In the genomic region with DNA sequence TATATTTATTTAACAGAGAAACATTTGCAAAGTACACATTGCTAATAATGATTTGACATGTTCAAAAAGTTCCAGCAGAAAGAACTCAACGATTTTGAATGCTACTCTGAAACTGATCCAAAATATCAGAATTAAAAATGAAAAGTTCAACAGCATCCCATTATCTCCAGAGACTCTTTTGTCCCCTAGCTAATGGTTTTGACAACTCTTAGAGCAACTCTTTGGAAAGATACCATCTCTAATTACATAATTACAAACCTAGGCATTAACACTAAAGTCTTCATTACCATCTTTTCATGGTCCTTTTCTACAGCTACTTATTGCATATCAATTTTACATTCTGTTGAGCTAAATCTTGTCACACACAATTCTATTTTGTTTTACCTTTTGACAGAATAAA, we compare ENCODE assay signal across 28 mouse cellular contexts.
"Had no signal": no experiment of that assay in that cellular context is flagged by ENCODE, and none has a peak within 500 bp of the region (broad histone marks: within the 10 kb centered on the region; RNA-seq: fewer than 3 reads in every experiment).

No protein-coding gene starts in this region.

- H3K9ac ChIP-seq: heart, embryonic 12.5 days; hindbrain, embryonic 13.5 days; intestine, embryonic 15.5 days; limb, embryonic 13.5 days; limb, embryonic 15.5 days; liver, embryonic 12.5 days; liver, embryonic 14.5 days had no signal

- H3K27me3 ChIP-seq: heart, embryonic 12.5 days; hindbrain, embryonic 13.5 days; intestine, embryonic 15.5 days; limb, embryonic 13.5 days; limb, embryonic 15.5 days; liver, embryonic 12.5 days had no signal

- ATAC-seq: hindbrain, embryonic 16.5 days; inflammation-experienced regulatory T-cells, adult 6 months; intestine, embryonic 15.5 days; intestine, postnatal 0 days; liver, embryonic 12.5 days had no signal

- H3K36me3 ChIP-seq: heart, embryonic 10.5 days; heart, embryonic 12.5 days; hindbrain, embryonic 10.5 days; hindbrain, embryonic 13.5 days; intestine, embryonic 15.5 days; limb, embryonic 13.5 days; limb, embryonic 15.5 days; liver, embryonic 12.5 days had no signal

- H3K4me1 ChIP-seq: heart, embryonic 10.5 days; heart, embryonic 12.5 days; hindbrain, embryonic 10.5 days; hindbrain, embryonic 13.5 days; intestine, embryonic 15.5 days; limb, embryonic 13.5 days; limb, embryonic 15.5 days; liver, embryonic 12.5 days had no signal

- DNase-seq: gastrocnemius, adult 2 months; gastrocnemius, postnatal 10 days; gastrocnemius, postnatal 25 days; heart, adult 18-20 months; heart, postnatal 10 days; heart, postnatal 4 days; kidney, adult 18-20 months; kidney, adult 8-10 months; kidney, postnatal 10 days; kidney, postnatal 25 days; kidney, postnatal 4 days; layer of hippocampus, adult 9-11 months; layer of hippocampus, postnatal 36 days; left cerebral cortex, postnatal 4 days; lung, adult 18-20 months had no signal

- H3K9me3 ChIP-seq: heart, embryonic 10.5 days; hindbrain, embryonic 10.5 days; hindbrain, embryonic 13.5 days; intestine, embryonic 15.5 days; limb, embryonic 13.5 days; limb, embryonic 15.5 days; liver, embryonic 12.5 days had no signal

- H3K4me2 ChIP-seq: heart, embryonic 12.5 days; hindbrain, embryonic 13.5 days; intestine, embryonic 15.5 days; limb, embryonic 13.5 days; limb, embryonic 15.5 days; liver, embryonic 12.5 days had no signal

- H3K27ac ChIP-seq: gastrocnemius, adult 2 months; heart, embryonic 10.5 days; hindbrain, embryonic 10.5 days; hindbrain, embryonic 13.5 days; intestine, embryonic 15.5 days; layer of hippocampus, adult 2 months; limb, embryonic 13.5 days; limb, embryonic 15.5 days; liver, embryonic 12.5 days; liver, embryonic 14.5 days had no signal

- H3K4me3 ChIP-seq: gastrocnemius, adult 2 months; heart, embryonic 10.5 days; heart, embryonic 12.5 days; hindbrain, embryonic 10.5 days; hindbrain, embryonic 13.5 days; intestine, embryonic 15.5 days; layer of hippocampus, adult 2 months; limb, embryonic 13.5 days; limb, embryonic 15.5 days; liver, embryonic 12.5 days had no signal
